Mouse (Mus musculus) cerebellum, adult 11-12 months (tissue): ENCODE results near the gene Ston2.
"Not testable (repeated sequence)": the region's sequence is repeated elsewhere in the genome, so short reads cannot be mapped to it uniquely, and the experiment has no call there.

Experiments
- DNase-seq: peaks from one replicate; pipeline ENCODE4 v3.0.0; 2022

Ston2 gene

DNA sequence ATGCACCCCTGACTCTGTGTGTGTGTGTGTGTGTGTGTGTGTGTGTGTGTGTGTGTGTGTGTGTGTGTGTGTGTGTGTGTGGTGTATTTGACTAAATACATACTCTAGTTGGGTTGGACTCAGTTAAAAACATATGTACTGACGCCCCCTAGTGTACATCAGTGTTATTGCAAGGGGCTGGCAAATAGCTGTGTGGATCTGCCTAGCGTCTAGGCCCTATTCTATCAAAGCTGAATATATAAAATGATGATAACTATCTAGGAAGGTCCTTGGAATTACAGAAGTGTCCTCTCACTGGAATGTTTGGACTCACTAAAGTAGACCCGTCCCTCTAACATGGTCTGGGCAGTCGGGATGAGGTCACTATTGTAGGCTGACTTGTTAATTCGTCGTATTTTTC is 1.6 kb upstream of the Ston2 start:
- peak; percentile 8 for DNase-seq

DNA sequence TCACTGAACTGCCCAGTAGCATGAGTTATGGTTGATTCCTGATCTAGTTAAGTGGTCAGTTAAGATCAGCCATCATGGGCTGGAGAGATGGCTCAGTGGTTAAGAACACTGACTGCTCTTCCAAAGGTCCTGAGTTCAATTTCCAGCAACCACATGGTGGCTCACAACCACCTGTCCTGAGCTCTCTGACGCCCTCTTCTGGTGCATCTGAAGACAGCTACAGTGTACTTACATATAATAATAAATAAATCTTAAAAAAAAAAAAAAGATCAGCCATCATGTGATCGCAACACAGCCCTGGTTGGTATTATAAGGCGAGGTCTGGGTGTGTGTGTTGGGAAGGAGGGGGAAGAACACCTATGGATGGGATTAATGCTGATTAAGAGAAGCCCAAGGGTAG is 259 bp upstream of the Ston2 start:
- not testable (repeated sequence) for DNase-seq

GRCm38 (mm10) chr12:91786355-91786754 is 1.8 kb downstream of the Ston2 start:
- no peak for DNase-seq

- DNase-seq = no peak
Observed at GRCm38 (mm10) chr12:91781432-91781831, 6.8 kb downstream of the Ston2 start.

GRCm38 (mm10) chr12:91780531-91780930 is 7.7 kb downstream of the Ston2 start:
- DNase-seq = no peak

DNA sequence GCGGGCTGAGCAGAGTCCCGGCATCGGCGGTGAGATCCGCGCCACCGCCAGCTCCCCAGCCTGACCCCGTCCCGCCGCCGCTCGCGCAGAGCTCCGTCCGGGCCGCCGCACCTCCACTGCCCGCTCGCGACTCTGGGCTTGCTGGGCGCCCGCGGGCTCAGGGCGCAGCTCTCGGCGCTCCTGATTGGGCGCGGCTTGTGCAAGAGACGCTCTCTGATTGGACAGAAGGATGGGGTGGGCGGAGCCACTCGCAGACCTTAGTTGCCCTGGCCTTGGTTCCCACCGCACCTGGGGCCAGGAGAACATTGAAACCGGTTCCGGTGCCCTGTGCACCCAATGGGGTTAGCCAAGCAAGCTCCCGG is 9.2 kb downstream of the Ston2 start:
- DNase-seq = peak; percentile 39

- peak; percentile 30 for DNase-seq
Observed at GRCm38 (mm10) chr12:91778211-91779003, 9.8 kb downstream of the Ston2 start.

- DNase-seq = no peak
Observed at GRCm38 (mm10) chr12:91776342-91776741, 11.8 kb downstream of the Ston2 start.

GRCm38 (mm10) chr12:91774811-91775284 is 13.3 kb downstream of the Ston2 start:
- no peak for DNase-seq

DNA sequence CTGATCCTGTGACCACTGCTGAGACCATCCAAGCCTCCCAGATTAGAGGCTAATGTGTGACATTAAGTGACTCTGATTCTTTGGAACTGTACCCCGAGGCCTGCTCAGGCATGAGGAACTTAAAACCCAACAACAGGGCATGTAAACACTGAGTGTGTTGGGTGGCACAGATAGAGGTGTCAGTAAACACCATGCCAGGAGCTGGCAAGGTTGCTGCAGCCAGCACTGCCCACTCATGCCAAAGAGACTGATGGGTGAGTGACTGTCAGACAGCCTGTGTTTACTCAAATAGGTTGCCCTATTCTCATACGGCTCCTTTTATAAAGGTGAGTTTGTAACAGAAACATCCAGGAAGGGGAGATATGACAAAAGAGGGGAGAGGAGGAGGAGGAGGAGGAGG is 19.3 kb downstream of the Ston2 start:
- no peak for DNase-seq

GRCm38 (mm10) chr12:91768176-91768575 is 20.0 kb downstream of the Ston2 start:
- no peak for DNase-seq

DNA sequence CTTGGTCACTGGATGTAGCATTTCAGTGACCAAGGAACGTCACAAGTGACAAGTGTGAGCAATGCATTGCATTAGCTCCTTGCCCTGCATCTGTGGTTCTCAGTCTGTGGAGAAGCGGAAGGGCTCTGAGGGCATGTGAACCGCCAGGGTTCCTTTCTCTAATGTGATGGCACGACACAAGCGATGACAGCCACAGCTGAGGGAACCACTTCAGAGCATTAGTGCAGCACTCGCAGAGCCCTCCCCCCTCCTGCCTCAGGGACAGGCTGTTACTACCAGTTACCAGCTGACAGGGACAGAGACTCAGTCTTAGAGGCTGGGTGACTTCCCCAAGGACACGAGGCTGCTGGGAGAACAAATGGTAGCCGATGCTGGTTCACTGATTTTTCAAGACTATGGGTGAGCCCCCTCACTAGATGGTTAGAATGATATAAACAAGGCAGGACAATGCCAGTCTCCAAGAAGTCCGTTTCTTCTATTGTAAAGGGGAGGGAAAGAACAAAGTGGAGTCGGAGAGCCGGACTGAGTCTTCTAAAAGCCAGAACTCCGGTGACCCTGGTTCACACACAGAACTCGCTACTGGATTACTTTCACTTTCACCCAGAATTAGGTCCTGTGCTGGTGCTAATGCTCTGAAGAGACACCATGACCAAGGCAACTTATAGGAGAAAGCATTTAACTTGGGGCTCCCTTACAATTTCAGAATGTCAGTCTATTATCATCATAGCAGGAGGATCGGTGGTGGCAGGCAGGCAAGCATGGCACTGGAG is 21.7 kb downstream of the Ston2 start:
- peak; percentile 10 for DNase-seq

GRCm38 (mm10) chr12:91765504-91765903 is 22.7 kb downstream of the Ston2 start:
- DNase-seq = no peak

DNA sequence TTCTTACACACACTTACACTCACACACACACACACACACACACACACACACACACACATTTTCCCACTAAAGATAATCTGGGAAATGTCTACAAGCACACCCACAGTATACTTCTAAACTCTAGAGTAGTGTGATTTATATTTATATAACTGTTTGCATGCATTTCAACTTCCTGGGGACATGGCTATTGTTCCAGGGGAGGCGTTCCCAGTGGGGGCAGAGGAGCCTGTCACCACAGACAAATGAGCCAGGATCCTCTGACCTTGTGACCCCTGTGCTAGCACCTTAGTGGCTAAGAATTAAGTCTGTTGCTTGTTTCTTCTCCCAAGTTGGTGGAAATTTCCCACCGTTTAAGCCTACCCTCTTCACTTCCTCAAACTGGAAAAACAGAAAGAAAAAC is 23.1 kb downstream of the Ston2 start:
- DNase-seq = no peak

GRCm38 (mm10) chr12:91764471-91764870 is 23.7 kb downstream of the Ston2 start:
- no peak for DNase-seq

DNA sequence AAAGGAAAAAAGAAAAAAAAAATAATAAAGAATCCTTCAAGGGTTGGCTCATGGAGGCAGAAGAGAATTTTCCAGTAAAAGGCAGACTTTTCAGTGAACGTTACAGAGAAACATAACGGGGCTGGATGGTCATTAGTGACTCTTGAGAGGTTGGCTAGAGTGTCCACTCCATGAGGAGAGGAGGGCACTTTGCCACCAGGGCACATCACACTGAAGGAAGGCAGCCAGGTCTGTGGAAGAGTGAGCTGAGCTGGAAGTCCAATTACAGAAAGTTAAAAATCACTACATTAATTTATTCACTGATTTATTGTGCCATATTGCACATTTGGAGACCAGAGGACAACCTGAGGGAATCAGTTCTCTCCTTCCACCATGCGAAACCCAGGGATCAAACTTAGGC is 28.4 kb downstream of the Ston2 start:
- DNase-seq = no peak

GRCm38 (mm10) chr12:91757854-91758562 is 30.2 kb downstream of the Ston2 start:
- no peak for DNase-seq

GRCm38 (mm10) chr12:91756562-91757166 is 31.5 kb downstream of the Ston2 start:
- no peak for DNase-seq

GRCm38 (mm10) chr12:91754606-91755005 is 33.6 kb downstream of the Ston2 start:
- DNase-seq = no peak

DNA sequence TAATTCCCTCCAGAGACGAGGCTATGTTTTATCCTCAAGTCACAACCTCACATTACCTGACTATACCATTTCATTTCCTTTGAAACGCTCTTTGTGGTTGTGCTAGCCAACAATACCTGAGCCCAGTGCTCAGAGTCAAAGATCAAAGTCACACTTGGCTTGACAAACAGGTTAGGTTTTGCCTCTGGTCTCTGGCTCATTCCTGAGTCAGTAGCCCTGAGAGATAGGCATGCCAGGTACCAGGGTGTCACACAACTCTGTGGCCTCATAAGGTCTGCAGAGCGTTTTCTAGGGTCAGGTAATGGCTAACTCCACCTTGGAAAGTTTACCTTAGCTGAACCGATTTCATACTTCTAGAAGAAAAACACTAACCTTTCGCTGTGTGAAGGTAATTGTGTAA is 35.5 kb downstream of the Ston2 start:
- DNase-seq = no peak

DNA sequence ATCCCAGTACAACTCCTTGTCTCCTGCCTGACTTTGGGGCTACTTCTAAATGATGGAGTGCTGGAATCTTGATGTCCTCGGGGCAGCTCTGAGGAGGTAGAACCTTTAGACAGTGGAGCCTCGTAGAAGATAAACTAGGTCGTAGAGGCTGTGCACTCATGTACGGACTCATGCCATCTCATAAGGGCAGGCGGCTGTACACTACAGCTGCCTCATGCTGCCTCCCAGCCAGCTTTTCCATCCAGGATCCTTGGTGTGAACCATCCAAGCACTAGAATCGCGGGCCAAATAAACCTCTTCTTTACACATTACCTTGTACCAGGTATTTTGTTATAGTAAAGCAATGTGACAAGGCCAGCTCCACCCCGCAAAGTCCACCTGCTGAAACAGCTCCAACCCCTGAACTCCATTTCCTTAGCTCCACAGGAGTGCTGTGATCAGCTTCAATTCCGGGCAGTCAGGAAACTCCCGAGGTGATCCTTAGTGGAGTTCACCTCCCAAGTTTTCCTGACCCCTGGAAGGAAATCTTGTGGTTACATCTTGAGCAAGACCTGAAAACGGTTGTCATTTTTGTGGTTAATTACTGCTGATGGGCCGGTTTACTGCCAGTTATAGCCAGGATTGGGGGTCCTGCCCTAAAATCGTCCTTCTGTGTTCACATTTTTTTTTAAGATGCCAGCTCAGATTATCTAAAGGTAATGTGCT is 36.1 kb downstream of the Ston2 start:
- DNase-seq = no peak

DNA sequence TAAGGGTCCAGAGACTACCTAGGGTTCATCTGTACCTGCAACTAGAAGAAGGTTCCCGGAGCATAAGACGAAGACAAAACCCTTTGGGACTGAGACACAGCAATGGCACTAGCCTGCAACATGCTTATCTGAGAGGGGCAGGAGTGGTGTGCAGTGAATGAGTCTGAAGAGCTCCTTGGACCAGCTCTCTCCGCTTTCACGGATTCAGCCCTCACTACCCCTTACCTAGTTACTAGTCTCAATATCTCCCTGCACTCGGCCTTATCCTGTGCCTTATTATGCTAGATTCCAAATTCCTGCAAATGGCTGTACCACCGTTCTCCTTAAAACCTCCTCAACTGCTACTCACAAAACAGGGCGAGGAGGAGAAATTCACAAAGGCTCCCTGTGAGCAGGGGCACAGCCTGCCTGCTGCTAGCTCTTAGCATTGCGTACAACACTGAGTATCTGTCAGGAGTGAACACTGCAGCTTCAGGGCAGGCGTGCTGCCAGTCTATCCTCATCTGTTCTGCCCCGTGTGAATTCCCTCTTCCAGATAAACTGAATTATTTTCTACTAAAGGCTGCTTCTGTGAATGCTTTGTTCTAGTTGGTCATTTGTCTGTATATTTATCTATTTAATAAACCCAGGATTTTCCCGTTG is 38.5 kb downstream of the Ston2 start:
- no peak for DNase-seq
